Mouse (Mus musculus): Measurements from ENCODE around the gene Sbds.
"Not testable (repeated sequence)": the region's sequence is repeated elsewhere in the genome, so short reads cannot be mapped to it uniquely, and the experiment has no call there.

Sbds gene

DNA sequence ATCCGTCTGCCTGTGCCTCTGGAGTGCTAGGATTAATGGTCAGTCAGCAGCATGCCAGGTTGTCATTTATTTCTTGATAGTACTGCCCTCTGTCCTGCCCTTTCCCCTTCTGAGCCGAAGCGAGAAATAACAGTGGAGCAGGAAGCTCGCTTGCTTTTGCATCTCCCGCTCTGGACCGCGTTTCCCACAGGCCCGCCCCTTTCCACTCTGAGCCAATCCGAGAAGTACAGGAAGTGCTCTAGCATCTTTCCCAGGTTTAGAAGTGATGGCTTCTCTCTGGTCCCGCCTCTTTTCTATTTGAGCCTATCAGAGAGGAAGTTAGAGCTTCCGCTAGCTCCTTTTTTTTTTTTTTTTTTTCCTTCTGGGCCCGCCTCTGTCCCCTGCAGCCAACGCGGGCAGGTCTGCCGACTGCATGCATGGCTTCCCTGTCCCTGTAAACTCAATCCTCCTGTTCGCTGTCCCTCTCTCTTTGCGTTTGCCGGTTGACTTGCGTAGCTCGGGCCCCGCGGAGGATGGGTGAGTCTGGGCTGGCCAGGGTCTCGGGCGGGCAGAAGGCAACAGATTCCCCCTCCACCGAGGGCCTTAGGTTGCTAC, 1.4 kb upstream of the Sbds start:
- DNase-seq (ENCODE audit: low spot score in 2 of 2): peak; percentile 96 to 97

DNA sequence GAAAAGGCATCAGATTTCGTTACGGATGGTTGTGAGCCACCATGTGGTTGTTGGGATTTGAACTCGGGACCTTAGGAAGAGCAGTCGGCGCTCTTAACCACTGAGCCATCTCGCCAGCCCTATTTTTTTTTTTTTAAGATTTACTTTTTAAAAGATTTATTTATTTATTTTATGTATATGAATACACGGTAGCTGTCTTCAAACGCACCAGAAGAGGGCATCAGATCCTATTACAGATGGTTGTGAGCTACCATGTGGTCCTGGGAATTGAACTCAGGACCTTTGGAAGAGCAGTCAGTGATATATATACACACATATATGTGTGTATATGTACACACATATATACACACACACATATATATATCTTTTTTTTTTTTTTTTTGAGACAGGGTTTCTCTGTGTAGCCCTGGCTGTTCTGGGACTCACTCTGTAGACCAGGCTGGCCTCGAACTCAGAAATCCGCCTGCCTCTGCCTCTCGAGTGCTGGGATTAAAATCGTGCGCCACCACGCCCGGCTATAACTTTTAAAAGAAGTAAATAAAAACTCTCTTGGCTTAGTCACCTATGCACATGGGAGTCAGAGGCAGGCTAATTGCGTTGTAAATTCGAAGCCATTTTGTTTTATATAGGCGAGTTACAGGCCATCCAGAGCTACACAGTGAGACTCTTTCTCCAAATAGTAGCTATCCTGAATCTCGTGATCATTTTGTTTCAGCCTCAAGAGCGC, 632 bp upstream of the Sbds start:
- not testable (repeated sequence) for DNase-seq (ENCODE audit: low spot score in 2 of 2)

DNA sequence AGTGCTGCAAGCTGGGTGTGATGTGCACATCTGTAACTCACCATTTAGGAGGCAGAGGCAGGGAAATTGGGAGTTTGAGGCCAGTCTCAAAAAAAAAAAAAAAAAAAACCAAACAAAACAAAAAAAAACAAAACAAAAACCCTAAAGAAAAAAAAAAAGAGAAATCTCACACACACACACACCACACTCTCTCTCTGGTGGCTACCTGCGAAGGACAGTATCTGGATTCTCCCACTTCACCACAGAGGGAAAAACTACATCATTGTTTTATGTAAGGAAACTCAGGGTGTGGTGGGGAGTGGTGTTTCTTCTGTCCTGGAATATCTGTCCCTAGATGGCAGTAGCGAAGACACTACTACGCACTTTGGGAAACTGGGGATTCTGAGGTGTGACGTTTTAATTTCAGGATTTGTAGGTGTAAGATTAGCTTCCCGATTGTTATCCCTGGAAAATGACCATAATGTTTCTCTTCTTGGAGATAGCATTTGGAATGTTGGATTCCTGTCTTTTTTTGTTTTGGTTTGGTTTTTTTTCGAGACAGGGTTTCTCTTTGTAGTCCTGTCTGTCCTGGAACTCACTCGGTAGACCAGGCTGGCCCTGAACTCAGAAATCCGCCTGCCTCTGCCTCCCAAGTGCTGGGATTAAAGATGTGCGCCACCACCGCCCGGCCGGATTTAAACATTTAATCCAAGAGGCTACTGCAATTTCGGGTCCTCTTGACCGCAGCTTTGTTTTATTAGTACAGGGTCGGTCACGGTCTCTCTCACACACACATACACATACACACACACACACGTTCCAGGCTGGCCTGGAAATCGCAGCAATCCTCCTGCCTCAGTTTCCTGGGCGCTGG, 940 bp downstream of the Sbds start:
- peak in 1 of 2 experiments; percentile 49 for DNase-seq (ENCODE audit: low spot score in 2 of 2)

DNA sequence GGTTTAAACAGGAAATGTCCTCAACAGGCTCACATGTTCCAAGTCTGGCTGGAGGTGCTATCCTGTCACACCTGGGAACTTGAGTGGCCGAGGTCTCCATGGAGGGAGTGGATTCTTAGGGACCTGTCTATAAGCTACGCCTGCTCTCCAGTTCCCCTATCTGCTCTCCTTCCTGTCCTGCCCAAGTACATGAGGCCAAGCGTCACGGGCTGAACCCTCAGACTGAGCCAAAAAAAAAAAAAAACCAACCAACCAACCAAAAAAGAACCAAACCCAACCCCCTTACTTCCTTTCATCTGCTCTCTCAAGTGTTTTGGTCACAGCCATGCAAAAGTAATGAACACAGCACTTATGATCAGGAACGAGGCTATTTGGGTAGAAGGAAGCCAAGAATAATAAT, 7.5 kb downstream of the Sbds start:
- DNase-seq (ENCODE audit: low spot score in 2 of 2): no peak

DNA sequence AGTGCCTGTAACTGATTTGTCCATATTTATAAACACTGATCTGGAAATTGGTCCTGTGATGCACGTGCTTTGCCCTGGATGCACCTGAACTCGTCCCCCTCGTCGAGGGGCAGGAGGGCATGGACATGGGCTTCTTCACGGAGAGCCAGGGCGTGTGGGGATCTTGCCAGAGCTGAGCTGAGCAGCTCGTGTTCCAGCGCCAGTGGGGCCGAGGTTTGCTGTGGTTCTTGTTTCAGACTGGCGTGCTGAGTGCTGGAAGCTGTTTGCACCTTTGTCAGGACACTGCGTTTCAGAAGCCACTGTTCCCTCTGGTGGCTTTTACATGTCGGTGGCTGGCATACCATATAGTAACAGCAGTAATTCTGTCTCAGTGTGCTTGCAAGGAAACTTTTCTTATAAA, 13.9 kb downstream of the Sbds start:
- DNase-seq (ENCODE audit: low spot score in 2 of 2): no peak

DNA sequence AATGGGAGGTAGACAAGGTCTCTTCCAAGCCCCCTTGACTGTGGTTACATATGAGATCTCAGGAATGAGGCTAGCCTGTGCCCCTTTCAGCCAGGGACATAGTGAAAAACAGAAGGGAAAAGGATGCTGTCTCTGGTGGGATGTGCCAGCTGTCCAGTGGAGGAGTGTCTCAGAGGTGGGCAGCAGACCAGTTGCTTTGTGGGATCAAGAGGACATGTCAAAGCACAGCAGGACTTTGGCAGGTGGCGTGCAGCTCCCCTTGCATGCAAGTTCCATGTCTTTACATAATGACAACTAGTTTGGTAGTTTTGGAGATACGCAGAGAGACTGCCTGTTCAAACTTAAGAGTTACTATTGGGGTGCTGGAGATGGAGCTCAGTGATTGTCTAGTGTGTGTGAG, 15.5 kb downstream of the Sbds start:
- DNase-seq (ENCODE audit: low spot score in 2 of 2): no peak

DNA sequence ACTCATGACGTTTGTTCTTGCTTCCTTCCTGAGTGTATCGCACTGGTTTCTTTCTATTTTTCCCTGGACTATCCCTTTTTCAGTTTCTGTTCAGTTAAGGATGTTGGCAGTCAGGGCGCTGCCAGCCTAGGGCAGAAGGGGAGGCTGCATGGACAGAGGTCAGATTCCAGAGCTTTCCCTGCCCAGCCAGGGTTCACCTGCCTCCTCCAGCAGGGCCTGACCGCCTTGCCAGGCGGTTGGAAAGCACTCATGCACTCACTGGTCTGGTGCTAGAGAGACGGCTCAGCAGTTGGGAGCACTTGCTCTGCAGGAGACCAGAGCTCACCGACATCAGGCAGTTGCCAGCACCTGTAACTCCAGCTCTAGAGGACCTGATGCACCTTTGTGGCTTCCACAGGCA, 16.1 kb downstream of the Sbds start:
- no peak for DNase-seq (ENCODE audit: low spot score in 2 of 2)

DNA sequence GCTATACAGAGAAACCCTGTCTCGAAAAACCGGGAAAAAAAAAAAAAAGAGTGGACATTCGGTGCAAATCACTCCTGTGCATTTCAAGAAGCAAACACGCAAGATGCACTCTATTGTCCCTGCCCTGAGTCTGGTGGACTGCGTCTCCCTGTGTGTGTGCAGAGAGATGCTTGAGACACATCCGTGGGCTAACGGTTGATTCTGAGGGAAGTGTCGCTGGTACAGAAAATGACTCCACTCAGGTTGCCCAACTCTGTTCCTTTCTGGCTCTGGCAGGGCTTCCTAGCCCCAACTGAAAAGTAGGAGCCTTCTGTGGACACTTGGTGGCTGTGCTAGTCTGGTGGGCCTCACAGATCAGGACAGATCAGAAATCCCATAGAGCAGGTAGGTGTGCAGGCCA, 19.0 kb downstream of the Sbds start:
- no peak for DNase-seq (ENCODE audit: low spot score in 2 of 2)

- DNase-seq (ENCODE audit: low spot score in 2 of 2): no peak
Observed at GRCm38 (mm10) chr5:130228120-130228519, 27.2 kb downstream of the Sbds start.

DNA sequence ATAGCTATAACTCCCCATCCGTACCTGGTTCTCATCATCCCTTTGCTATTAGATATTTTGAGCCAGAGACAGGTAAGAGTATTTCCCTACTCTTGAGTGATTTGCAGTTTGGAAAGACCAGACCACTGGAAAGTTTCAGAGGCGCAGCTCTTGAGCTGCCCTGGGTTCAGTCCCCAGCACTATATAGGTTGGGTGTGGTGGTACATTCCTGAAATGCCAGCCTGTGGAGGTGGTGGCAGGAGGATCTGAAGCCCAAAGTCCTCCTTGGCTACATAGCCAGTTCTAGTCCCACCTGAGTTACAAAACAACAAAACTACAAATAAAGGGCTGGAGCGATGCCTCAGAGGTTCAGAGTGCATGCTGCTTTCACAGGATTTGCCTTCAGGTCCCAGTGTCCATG, 28.5 kb downstream of the Sbds start:
- no peak for DNase-seq (ENCODE audit: low spot score in 2 of 2)

DNA sequence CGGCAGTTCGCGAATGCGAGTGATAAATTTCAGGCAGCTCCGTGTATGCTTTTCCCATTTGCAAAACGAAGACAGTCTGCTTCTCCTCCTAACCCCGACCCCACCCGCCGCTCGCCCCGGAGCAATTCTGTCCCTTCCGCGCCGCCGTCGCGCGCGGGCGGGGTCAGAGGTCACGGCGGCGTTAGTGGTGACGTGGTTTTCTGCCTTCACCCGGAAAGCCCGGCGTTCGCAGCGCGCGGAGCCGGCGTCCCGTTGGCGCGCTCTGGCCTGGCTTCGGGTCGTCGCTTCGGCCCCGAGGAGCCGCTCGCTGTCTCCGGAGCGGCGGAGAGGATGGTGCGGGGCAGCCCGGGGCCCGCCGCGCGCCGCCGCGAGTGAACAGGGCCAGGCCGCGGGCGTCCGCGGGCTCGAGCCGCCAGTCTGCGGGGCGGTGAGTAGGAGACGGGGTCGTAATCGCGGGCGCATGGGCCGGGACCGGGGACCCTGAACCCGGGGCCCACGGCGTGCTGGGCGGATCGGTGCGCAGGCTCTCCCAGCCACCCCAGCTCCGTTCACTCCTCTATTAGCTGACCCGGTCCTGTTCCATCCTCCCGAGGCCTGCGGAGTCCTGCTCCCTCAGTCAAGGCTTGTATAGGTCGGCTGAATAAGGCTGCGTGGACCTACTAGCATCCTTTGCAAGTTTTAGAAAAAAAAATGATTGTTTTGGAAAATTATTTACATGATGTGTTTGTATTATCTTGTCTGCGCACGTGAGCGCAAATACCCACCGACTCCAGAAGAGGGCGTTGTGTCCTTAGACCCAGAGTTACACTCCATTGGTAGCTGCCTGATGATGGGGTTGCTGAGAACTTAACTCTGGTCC, 33.0 kb downstream of the Sbds start:
- peak; percentile 95 to 97 for DNase-seq (ENCODE audit: low spot score in 2 of 2)

- DNase-seq (ENCODE audit: low spot score in 2 of 2): no peak
Observed at GRCm38 (mm10) chr5:130221760-130222145, 33.6 kb downstream of the Sbds start.

DNA sequence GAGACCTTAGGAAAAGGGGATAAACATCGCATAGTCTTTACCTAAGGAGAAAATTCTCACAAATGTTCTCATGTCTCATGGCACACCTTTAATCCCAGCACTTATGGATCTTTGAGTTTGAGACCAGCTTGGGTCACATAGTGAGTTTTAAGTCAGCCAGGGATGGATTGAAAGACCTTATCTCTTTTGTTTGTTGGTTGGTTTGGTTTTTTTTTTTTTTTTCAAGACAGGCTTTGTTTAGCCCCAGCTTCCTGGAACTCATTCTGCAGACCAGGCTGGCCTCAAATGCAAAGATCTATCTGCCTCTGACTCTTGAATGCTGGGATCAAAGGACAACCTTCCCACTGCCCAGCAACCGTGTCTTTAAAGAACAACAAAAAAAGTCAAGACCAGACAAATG, 34.0 kb downstream of the Sbds start:
- no peak for DNase-seq (ENCODE audit: low spot score in 2 of 2)

- DNase-seq (ENCODE audit: low spot score in 2 of 2): no peak
Observed at GRCm38 (mm10) chr5:130218336-130218735, 37.0 kb downstream of the Sbds start.

DNA sequence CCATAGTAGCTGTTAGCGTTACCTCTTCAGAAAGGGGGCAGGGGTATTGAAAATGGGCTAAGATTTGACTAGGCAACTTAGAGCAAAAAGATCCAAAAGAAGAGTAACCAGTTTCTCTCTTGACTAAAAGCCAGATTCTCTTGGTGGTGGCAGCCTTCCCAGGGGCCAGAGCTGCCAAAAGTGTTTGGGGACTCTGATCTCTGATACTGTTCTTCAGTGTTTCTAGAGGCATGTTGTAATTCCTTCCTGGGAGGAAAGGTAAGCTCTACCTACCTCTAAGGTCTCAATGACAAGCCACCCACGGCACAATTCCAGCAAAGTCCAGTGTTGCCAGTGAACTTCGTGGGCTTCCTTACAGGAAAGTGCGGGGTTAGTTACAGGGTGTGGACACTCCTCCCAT, 37.9 kb downstream of the Sbds start:
- no peak for DNase-seq (ENCODE audit: low spot score in 2 of 2)

DNA sequence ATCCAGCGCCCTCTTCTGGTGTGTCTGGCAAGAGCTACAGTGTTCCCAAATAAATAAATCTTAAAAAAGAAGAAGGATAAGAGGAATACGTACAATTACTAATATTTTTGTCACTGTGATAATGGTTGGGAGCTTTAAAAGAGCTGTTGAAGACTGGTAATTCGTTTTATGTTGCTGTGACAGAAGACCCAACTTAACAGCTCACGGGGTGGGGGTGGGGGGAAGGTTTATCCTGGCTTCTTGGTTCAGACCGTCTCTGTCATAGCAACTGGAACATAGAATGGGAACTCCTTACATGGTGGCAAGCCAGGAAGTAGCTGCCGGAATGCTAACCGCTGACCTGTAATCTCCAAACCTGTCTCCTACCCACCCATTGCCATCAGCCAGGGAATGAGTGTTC, 38.5 kb downstream of the Sbds start, which contains the start of gene Tmem248:
Gene Tmem248, plus strand, starts transcription at position 301 of the 400 bp plus-strand sequence.
- DNase-seq (ENCODE audit: low spot score in 2 of 2): no peak

DNA sequence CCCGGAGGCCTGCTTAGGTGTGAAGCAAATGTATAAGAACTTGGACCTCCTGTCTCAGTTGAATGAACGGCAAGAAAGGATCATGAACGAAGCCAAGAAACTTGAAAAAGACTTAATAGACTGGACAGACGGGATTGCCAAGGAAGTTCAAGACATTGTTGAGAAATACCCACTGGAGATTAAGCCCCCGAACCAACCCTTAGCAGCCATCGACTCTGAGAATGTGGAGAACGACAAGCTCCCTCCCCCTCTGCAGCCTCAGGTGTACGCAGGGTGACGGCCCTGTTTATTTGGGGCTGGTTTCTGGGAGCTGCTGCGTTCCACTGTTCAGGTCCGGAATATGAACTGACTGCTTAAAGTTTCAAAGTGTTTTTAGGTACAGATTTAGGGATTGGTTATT, 42.4 kb downstream of the Sbds start:
- no peak for DNase-seq (ENCODE audit: low spot score in 2 of 2)

- DNase-seq (ENCODE audit: low spot score in 2 of 2): no peak
Observed at GRCm38 (mm10) chr5:130207299-130207698, 48.0 kb downstream of the Sbds start.

GRCm38 (mm10) chr5:130205441-130206023, 49.8 kb downstream of the Sbds start:
- DNase-seq (ENCODE audit: low spot score in 2 of 2): no peak

DNA sequence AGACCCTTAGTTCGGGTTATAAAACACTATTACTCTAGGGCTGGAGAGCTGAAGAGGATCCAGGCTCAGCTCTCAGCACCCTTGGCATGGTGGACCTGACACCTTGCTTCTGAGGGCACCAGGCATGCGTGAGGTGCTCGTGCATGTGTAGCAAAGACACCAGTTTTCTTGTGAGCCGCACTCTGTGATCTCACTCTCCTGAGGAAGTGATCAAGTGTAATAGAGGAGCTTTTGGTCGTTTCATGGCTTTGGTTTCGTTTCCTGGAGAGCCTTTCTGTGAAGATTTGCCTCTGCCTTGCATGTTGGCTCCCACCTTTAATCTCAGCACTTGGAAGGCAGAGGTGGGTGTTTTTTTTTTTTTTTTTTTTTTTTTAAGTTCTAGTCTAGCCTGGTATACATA, 50.8 kb downstream of the Sbds start:
- no peak for DNase-seq (ENCODE audit: low spot score in 2 of 2)

DNA sequence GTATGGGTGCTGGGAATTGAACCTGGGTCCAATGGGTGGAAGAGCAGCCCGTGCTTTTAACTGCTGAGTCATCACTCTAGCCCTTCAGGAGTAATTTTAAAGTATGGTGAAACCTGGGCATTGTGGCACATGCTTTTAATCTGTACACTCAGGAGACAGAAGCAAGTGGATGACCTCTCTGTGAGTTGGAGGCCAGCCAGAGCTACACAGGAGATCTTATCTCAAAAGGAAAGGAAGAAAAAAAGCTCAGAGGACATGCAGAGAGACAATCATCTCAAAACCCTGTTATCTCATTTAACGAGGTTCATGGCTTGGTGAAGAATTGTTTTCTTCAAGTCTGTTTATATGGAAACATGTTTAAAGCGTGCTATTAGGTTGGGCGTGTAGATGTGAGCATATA, 51.4 kb downstream of the Sbds start:
- no peak for DNase-seq (ENCODE audit: low spot score in 2 of 2)
